Mouse (Mus musculus): ENCODE results near the gene Slc31a1.

The Slc31a1 gene

GRCm38 (mm10) chr4:62364299-62364698, 3.8 kb downstream of the Slc31a1 start:
- DNase-seq = no peak

- no peak for DNase-seq
Measured at GRCm38 (mm10) chr4:62366291-62366690, 5.8 kb downstream of the Slc31a1 start.

GRCm38 (mm10) chr4:62367586-62367985, 7.1 kb downstream of the Slc31a1 start:
- no peak for DNase-seq

- no peak for DNase-seq
Measured at GRCm38 (mm10) chr4:62369091-62369490, 8.6 kb downstream of the Slc31a1 start.

GRCm38 (mm10) chr4:62372410-62372809, 11.9 kb downstream of the Slc31a1 start:
- no peak for DNase-seq

- no peak for DNase-seq
Measured at GRCm38 (mm10) chr4:62372818-62373520, 12.4 kb downstream of the Slc31a1 start.

- no peak for DNase-seq
Measured at GRCm38 (mm10) chr4:62373668-62374067, 13.1 kb downstream of the Slc31a1 start.

GRCm38 (mm10) chr4:62374342-62374741, 13.8 kb downstream of the Slc31a1 start:
- DNase-seq = no peak

GRCm38 (mm10) chr4:62376123-62376522, 15.6 kb downstream of the Slc31a1 start:
- DNase-seq = no peak

- DNase-seq = no peak
Measured at GRCm38 (mm10) chr4:62379724-62380381, 19.3 kb downstream of the Slc31a1 start.

GRCm38 (mm10) chr4:62383207-62383606, 22.7 kb downstream of the Slc31a1 start:
- no peak for DNase-seq

- DNase-seq = no peak
Measured at GRCm38 (mm10) chr4:62383752-62384151, 23.2 kb downstream of the Slc31a1 start.

- DNase-seq = no peak
Measured at GRCm38 (mm10) chr4:62384159-62384558, 23.6 kb downstream of the Slc31a1 start.

GRCm38 (mm10) chr4:62385439-62385838, 24.9 kb downstream of the Slc31a1 start:
- DNase-seq = no peak

GRCm38 (mm10) chr4:62389592-62390512, 29.3 kb downstream of the Slc31a1 start:
- no peak for DNase-seq

GRCm38 (mm10) chr4:62391892-62392291, 31.4 kb downstream of the Slc31a1 start:
- DNase-seq = no peak

- no peak for DNase-seq
Measured at GRCm38 (mm10) chr4:62393459-62393858, 32.9 kb downstream of the Slc31a1 start.

GRCm38 (mm10) chr4:62395806-62396205, 35.3 kb downstream of the Slc31a1 start:
- DNase-seq = no peak

GRCm38 (mm10) chr4:62397616-62398365, 37.3 kb downstream of the Slc31a1 start:
- DNase-seq = no peak

- peak; percentile 23 for DNase-seq
Measured at GRCm38 (mm10) chr4:62398956-62399355, 38.4 kb downstream of the Slc31a1 start.

- no peak for DNase-seq
Measured at GRCm38 (mm10) chr4:62406133-62406532, 45.6 kb downstream of the Slc31a1 start.

- DNase-seq = peak; percentile 63
Measured at GRCm38 (mm10) chr4:62407730-62408582, 47.4 kb downstream of the Slc31a1 start.
